Mouse (Mus musculus) intestine, embryonic 16.5 days (tissue): Measurements from ENCODE around the gene Sox30. TPM values are rescaled to one million over a fixed set of nuclear protein-coding genes. Genes with fewer than 3 reads are reported as not detected.
"Not testable (repeated sequence)": the region's sequence is repeated elsewhere in the genome, so short reads cannot be mapped to it uniquely, and the experiment has no call there.

Experiments
- ATAC-seq: fragments of 200-750 bp; cut with Nextera tagmentation; 2 replicates; pipeline ENCODE4 v1.8.0; 2017; ENCODE audit warnings: moderate TSS enrichment, moderate library complexity
- H3K27ac ChIP-seq: fragments of 300-500 bp; sonication (generic); 2 replicates; pipeline ENCODE4 v1.5.1; 2014; ENCODE audit warnings: mild to moderate bottlenecking, low read length
- H3K27me3 ChIP-seq: fragments of 300-500 bp; sonication (generic); replicated peaks from 2 replicates; pipeline ENCODE4 v1.6.1; 2014; ENCODE audit warnings: low read length, control low read depth, mixed read lengths; ENCODE audit not compliant: control insufficient read depth, insufficient read depth
- H3K36me3 ChIP-seq: fragments of 300-500 bp; sonication (generic); 2 replicates; pipeline ENCODE4 v1.6.1; 2014; ENCODE audit warnings: low read length, control low read depth; ENCODE audit not compliant: control insufficient read depth, insufficient read depth
- H3K4me1 ChIP-seq: fragments of 300-500 bp; sonication (generic); 2 replicates; pipeline ENCODE4 v1.6.1; 2014; ENCODE audit warnings: low read length, control low read depth, mixed read lengths; ENCODE audit not compliant: control insufficient read depth, insufficient read depth
- H3K4me2 ChIP-seq: fragments of 300-500 bp; sonication (generic); 2 replicates; pipeline ENCODE4 v1.6.1; 2014; ENCODE audit warnings: low read depth, low read length, control low read depth
- H3K4me3 ChIP-seq: fragments of 300-500 bp; sonication (generic); 2 replicates; pipeline ENCODE4 v1.5.1; 2014; ENCODE audit warnings: mild to moderate bottlenecking, low read length
- H3K9ac ChIP-seq: fragments of 300-500 bp; sonication (generic); 2 replicates; pipeline ENCODE4 v1.6.1; 2014; ENCODE audit warnings: low read depth, low read length
- H3K9me3 ChIP-seq: fragments of 300-500 bp; sonication (generic); 2 replicates; pipeline ENCODE4 v1.6.1; 2016; ENCODE audit warnings: low read length, control low read depth; ENCODE audit not compliant: control insufficient read depth
- WGBS: fragments of 180-500 bp; shearing (Covaris S2); extraction: QIAGEN DNeasy Blood & Tissue Kit; methylation state at CpG from one replicate; pipeline ENCODE4 v1.1.7; 2014; 5-methylcytosine and 5-hydroxymethylcytosine counted together
- polyA plus RNA-seq: library from polyadenylated mRNA; unstranded; fragments of >200 nt; fragmentation: Nextera tagmentation; extraction: Ambion mirVana; gene quantifications from 2 replicates; pipeline ENCODE4 v1.2.1, GENCODE M21; 2015

The Sox30 gene
- polyA plus RNA-seq, 1 experiment from 2014 or later = 0.09 TPM

- H3K4me2 ChIP-seq = no peak overlapping the region
- H3K9ac ChIP-seq = no peak overlapping the region
- no peaks in the 10 kb centered on the region for H3K9me3 ChIP-seq
- H3K4me1 ChIP-seq = 0 out of 2 replicates have a peak, but pooled peaks cover 4% of the 10 kb centered on the region
- 83% methylated on average over 5 of the region's 5 CpGs for WGBS
- no peak for ATAC-seq
- H3K4me3 ChIP-seq = no peak overlapping the region
- no peak overlapping the region for H3K27ac ChIP-seq
- no peaks in the 10 kb centered on the region for H3K27me3 ChIP-seq
- no peaks in the 10 kb centered on the region for H3K36me3 ChIP-seq
Measured at GRCm38 (mm10) chr11:46044781-46045180, 64.7 kb downstream of the Sox30 start.

- no peak overlapping the region for H3K4me3 ChIP-seq
- H3K4me2 ChIP-seq = no peak overlapping the region
- ATAC-seq = no peak
- no peaks in the 10 kb centered on the region for H3K9me3 ChIP-seq
- H3K9ac ChIP-seq = no peak overlapping the region
- no peaks in the 10 kb centered on the region for H3K36me3 ChIP-seq
- no peaks in the 10 kb centered on the region for H3K27me3 ChIP-seq
- no peaks in the 10 kb centered on the region for H3K4me1 ChIP-seq
- WGBS = 88% methylated on average over 3 of the region's 3 CpGs
- H3K27ac ChIP-seq = no peak overlapping the region
Measured at GRCm38 (mm10) chr11:46047264-46047663, 67.2 kb downstream of the Sox30 start.

DNA sequence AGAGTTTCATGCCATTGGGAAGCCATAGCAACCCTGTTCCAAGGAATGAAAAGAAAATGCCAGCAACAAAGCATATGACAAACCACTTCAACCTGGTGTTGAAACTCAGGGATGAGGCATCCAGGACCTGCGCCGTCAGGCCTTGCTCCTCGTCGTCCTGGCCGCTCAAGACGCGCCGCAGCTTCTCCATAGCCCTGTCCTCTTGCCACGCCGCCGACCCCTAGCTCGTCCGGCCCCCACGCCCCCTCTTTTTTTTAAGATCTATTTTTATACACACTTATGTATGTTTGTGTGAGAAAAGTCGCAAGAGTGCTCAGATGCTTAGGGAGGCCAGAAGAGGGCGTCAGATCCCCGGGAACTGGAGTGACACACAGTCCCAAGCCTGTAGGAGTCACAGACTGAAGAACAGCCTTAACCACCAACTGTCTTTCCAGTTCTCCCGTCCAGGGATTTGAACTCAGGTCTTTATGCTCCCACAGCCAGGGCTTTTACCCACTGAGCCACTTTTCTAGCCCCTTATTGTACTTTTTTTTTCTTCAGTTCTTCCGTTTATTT, 72.1 kb downstream of the Sox30 start, which contains the start of gene Gm12166:
Gene Gm12166, minus strand, starts transcription at position 217 of the 555 bp plus-strand sequence.
- H3K9me3 ChIP-seq, H3K36me3 ChIP-seq, H3K27me3 ChIP-seq, ATAC-seq, H3K4me1 ChIP-seq, H3K4me3 ChIP-seq, H3K4me2 ChIP-seq, H3K27ac ChIP-seq: not testable (repeated sequence)
- WGBS = 33% methylated on average over 19 of the region's 19 CpGs
- 0 out of 2 replicates have a peak within 1 kb of the TSS, but pooled peaks have one; percentile 19 for H3K9ac ChIP-seq

DNA sequence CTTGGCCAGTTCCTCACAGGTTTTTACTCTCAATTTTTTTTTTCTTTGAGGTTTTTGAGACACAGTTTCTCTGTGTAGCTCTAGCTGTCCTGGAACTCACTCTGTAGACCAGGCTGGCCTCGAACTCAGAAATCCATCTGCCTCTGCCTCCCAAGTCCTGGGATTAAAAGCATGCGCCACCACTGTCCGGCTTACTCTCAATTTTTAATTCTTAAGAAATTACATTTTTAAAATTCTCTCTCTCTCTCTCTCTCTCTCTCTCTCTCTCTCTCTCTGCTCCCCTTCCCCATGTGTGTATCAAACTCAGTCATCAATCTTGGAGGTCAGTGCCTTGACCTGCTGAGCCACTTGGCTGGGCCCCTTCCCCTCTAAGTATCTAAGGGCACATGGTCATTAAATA, 73.3 kb downstream of the Sox30 start:
- not testable (repeated sequence) for H3K4me1 ChIP-seq, H3K4me2 ChIP-seq, H3K9me3 ChIP-seq, H3K4me3 ChIP-seq, H3K9ac ChIP-seq, ATAC-seq, H3K27me3 ChIP-seq, H3K36me3 ChIP-seq, H3K27ac ChIP-seq
- WGBS = 90% methylated on average over 3 of the region's 3 CpGs

DNA sequence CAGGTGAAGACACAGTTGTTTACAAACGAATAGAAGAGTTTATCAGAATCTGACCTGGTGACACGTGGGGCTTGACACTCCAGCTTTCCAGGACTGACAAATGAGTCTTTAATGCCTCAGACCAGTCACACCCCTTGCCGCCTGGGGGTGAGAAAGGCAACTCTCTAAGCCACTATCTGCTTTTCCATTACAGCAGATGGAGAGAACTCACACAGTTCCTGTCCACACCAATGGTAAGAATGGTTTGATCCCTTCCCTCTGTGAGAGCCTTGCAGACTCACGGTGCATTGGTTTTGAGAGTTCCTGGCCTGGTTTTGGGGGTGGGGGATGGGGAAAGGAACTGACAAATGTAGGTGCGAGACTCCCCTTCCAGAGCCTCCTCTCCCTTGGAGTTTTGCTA, 74.2 kb downstream of the Sox30 start:
- Histone ChIP-seq H3K4me3 (no peak overlapping the region), H3K36me3 (no peaks in the 10 kb centered on the region), H3K4me2 (no peak overlapping the region), H3K27me3 (peaks cover 2% of the 10 kb centered on the region; the same call in 1 of the 2 replicates), H3K27ac (no peak overlapping the region), H3K9me3 (no peaks in the 10 kb centered on the region), H3K9ac (no peak overlapping the region), H3K4me1 (peaks cover 7% of the 10 kb centered on the region; the same call in 1 of the 2 replicates)
- ATAC-seq = no peak
- 47% methylated on average over 5 of the region's 5 CpGs for WGBS

- peaks cover 7% of the 10 kb centered on the region; the same call in 1 of the 2 replicates for H3K4me1 ChIP-seq
- no peaks in the 10 kb centered on the region for H3K36me3 ChIP-seq
- H3K27ac ChIP-seq = peak overlapping the region; percentile 87
- peak overlapping the region; percentile 83 for H3K9ac ChIP-seq
- peak; percentile 32 for ATAC-seq
- peak overlapping the region; percentile 55 for H3K4me2 ChIP-seq
- peaks cover 2% of the 10 kb centered on the region; the same call in 1 of the 2 replicates for H3K27me3 ChIP-seq
- H3K9me3 ChIP-seq = no peaks in the 10 kb centered on the region
- H3K4me3 ChIP-seq = peak overlapping the region; percentile 71
- WGBS = 24% methylated on average over 13 of the region's 13 CpGs
Measured at GRCm38 (mm10) chr11:46054911-46055895, 75.1 kb downstream of the Sox30 start.

GRCm38 (mm10) chr11:46055896-46056769, 76.0 kb downstream of the Sox30 start, which contains the start of gene Adam19:
Gene Adam19, plus strand, starts transcription at chr11:46055992.
- under 1% methylated on average over 51 of the region's 51 CpGs for WGBS
- Histone ChIP-seq H3K36me3 (no peaks in the 10 kb centered on the region), H3K27me3 (peaks cover 2% of the 10 kb centered on the region; the same call in 1 of the 2 replicates), H3K27ac (peak within 1 kb of the TSS; percentile 87), H3K4me1 (peaks cover 7% of the 10 kb centered on the region; the same call in 1 of the 2 replicates), H3K9ac (peak within 1 kb of the TSS; percentile 83), H3K4me2 (peak within 1 kb of the TSS; percentile 55), H3K4me3 (peak within 1 kb of the TSS; percentile 71), H3K9me3 (no peaks in the 10 kb centered on the region)
- ATAC-seq = peak; percentile 83

DNA sequence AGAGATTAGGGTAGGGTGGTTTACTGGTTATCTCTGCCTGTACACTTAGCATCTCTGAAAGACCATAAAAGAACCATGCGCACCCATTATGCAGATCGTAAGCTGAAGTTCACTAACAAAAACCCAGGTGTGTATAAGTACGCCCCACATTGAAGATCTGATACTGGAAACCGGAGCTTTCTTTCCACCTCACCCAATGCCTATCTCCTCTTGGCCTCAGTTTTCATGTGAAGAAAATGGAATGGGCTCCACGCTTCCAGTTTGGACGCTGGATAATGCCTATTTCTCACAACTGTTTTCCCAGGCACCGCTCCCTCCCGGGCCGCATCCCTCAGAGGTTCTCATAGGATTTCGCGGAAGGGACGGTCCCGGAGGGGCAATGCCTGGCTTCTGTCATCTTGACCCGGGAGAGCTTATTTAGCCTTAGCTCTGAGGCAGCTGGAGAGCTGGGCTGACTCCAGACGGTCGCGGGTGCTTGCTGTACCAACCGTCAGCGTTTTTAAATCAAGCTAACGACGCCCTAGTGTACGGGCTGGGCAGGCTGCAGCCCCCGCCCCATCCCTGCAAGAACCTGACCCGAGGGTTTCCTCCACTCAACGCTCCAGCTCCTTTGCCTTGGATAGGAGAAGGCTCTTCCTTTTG, 76.8 kb downstream of the Sox30 start:
- peak; percentile 26; the same call in 1 of the 2 replicates for ATAC-seq

More for the DNA sequence above, 76.8 kb downstream of the Sox30 start:
- Histone ChIP-seq H3K36me3 (no peaks in the 10 kb centered on the region), H3K27me3 (peaks cover 2% of the 10 kb centered on the region; the same call in 1 of the 2 replicates), H3K4me3 (peak overlapping the region; percentile 71), H3K4me2 (peak overlapping the region; percentile 55), H3K4me1 (peaks cover 7% of the 10 kb centered on the region; the same call in 1 of the 2 replicates), H3K9me3 (no peaks in the 10 kb centered on the region), H3K27ac (peak overlapping the region; percentile 87), H3K9ac (peak overlapping the region; percentile 83)
- 4% methylated on average over 25 of the region's 25 CpGs for WGBS
